Mouse (Mus musculus) G1E (cell line): ENCODE results near the gene Med28.

Experiments
- CTCF ChIP-seq: IDR thresholded peaks from 2 replicates; pipeline ENCODE4 v1.5.1; 2012; ENCODE audit warnings: low read depth, low read length, inconsistent platforms, mixed read lengths
- TAL1 ChIP-seq: conservative IDR thresholded peaks from 2 replicates; pipeline ENCODE4 v1.6.1; 2012; ENCODE audit warnings: low read depth, low read length, inconsistent platforms, mixed read lengths

- no peak for TF ChIP-seq CTCF
- TF ChIP-seq TAL1 = no peak
Observed at GRCm38 (mm10) chr5:45577376-45577775, 57.3 kb downstream of the Med28 start.
